Mouse (Mus musculus) left cerebral cortex, postnatal 10 days (tissue): ENCODE results near the gene Aga. TPM values are rescaled to one million over a fixed set of nuclear protein-coding genes. Genes with fewer than 3 reads are reported as not detected.
A peak's percentile ranks its signal among the peaks of the same experiment; 100 is the strongest.
"Not testable (repeated sequence)": the region's sequence is repeated elsewhere in the genome, so short reads cannot be mapped to it uniquely, and the experiment has no call there.

Source experiments
- DNase-seq, 2 experiments: peaks; one replicate each; pipeline ENCODE4 v3.0.0; 2021 to 2022; ENCODE audit warnings: low spot score in 2 of 2, mixed read lengths in 1 of 2; ENCODE audit errors: extremely low spot score in 1 of 2
- intact Hi-C: fragments of 180-260 bp; cut with DNase I; formaldehyde crosslinking; loops from one replicate; pipeline ENCODE4 v1.15.1; 2025
- total RNA-seq, 2 experiments: library from RNA; stranded (reverse); gene quantifications; 2 replicates each; pipeline ENCODE4 v1.2.3; 2021

The Aga gene
- 1 to 10 TPM; 7.0 to 7.9 TPM for total RNA-seq

DNA sequence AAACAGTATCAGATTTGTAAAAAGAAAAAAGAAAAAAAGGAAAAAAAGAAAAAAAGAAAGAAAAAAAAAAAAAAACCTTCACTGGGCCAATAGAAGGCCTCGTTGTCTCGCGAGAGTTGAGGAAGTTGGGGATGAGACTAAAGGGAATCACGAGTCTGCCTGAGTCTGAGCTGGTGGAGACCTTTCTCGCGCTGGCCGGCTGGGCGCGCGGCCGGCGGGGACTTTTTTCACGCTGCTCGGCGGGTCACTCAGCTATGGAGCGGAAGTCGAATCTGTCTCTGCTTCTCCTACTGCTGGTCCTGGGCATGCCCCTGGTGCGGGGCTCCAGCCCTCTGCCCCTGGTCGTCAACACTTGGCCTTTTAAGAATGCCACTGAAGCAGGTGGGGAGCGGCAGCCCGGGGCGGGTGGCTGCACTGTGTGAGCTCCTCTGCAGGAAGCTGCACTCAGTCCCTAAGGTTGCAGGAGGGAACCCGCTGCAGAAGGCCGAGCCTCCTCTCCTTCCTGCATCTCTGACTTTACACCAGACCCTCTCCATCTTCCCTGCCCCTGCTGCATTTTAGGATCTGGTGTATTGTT lies at the start of gene Aga:
Gene Aga, plus strand, starts transcription at position 177 of the 577 bp plus-strand sequence.
- intact Hi-C loops, result no loop called here
- DNase-seq, result peak; percentile 87 to 93

DNA sequence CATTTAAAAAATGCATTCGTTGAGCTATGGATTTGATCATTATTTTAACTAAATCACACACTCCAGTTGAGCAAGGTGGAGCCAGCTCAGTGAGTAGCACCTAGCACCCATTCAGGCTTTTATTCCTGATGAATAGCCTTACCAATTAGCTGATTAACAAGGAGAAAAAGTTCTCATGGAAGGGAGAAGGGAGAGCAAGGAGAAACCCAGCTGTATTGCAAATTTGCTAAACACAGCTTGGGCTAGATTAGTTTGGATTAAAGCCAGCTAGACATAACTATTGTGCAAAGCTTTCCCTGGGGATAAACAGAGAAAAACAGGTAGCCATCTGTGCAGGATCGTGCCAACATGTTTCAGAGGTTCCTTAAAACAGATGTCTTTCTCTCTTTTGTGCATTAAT lies 22.5 kb upstream of the Aga start:
- no peak for DNase-seq
- intact Hi-C loops, result no loop called here

DNA sequence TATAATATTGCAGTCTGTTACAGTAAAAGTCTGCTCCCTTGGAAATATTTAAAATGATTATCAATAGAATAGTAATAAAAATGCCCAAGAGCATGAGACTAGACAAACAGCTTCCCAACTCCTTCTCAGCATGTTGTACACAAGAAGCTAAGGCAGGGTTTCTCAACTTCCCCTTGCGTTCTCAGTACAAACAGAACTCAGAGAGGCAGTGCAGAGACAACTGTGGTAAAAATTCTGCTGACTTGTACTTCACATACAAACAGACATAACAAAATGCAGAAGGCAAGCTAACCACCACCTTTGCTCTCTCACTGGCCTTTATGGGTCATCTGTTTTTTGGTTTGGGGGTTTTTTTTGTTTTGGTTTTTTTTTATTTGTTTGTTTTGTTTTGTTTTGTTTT lies 15.3 kb upstream of the Aga start:
- no peak for DNase-seq
- intact Hi-C loops, result no loop called here

DNA sequence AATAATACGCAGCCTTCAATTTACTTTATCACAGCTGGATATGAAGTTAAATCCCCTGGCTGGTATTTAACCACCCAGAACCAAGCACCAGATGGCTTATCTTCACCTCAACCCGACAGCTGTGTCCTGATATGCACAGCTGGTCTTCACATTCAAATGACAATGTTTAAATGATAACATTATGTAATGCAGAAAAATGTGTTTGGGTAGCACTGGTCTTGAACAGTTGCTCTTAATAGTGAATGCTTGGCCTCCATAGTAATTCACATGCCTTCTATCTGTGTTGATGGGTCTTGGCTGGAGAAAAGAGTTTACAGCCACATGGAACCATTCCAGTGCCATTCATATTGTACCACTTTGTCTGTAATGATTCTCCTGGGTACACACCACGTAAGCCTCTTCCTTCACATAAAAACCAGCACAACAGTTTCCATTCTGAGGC lies 14.6 kb upstream of the Aga start:
- intact Hi-C loops, result no loop called here
- no peak for DNase-seq

GRCm38 (mm10) chr8:53538049-53538448 lies 26.5 kb downstream of the Aga start:
- DNase-seq, intact Hi-C loops: not testable (repeated sequence)

- no peak for DNase-seq
- intact Hi-C loops, result no loop called here
Measured at GRCm38 (mm10) chr8:53539585-53539984, 28.1 kb downstream of the Aga start.

GRCm38 (mm10) chr8:53562441-53563040 lies 51.0 kb downstream of the Aga start:
- DNase-seq, result no peak
- intact Hi-C loops, result no loop called here

DNA sequence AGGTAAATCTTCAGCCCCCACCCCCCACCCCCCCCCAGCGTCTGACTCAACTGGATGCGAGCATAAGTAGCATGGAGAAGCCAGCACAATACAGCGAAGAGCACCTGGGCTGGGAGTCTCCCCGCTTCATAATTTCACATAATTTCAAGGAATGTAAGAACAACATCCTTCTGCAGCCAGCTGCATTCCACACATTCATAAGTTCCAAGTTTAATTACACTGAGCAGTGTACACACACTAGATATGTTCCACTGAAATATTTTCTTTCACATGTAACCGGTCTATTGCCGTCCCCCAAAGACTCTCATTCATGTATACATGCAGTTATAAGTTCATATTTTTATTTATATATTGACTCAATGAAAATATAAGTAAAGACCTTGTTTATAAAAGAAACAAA lies 54.7 kb downstream of the Aga start:
- intact Hi-C loops, result no loop called here
- no peak for DNase-seq

Other genes with a start within 250 kb of the Aga start
- gene Neil3, start 127.3 kb downstream of the Aga start, total RNA-seq, result 1 to 10 TPM; 1.8 to 2.3 TPM